Mouse (Mus musculus) liver, adult (tissue): ENCODE results near the gene Pepd.

ENCODE experiments used
- GATA4 ChIP-seq: IDR thresholded peaks from 2 replicates; pipeline ENCODE4 v1.6.1; 2014; ENCODE audit warnings: mild to moderate bottlenecking, low read length; ENCODE audit not compliant: insufficient replicate concordance

The Pepd gene

GRCm38 (mm10) chr7:34919054-34919453 lies 6.9 kb downstream of the Pepd start:
- TF ChIP-seq GATA4: no peak

- TF ChIP-seq GATA4: no peak
These were observed 7.6 kb downstream of the Pepd start for GRCm38 (mm10) chr7:34919809-34920208.

GRCm38 (mm10) chr7:34925208-34925607 lies 13.0 kb downstream of the Pepd start:
- no peak for TF ChIP-seq GATA4

GRCm38 (mm10) chr7:34925956-34926355 lies 13.8 kb downstream of the Pepd start:
- TF ChIP-seq GATA4: no peak

- TF ChIP-seq GATA4: no peak
These were observed 17.6 kb downstream of the Pepd start for GRCm38 (mm10) chr7:34929614-34930262.

GRCm38 (mm10) chr7:34930263-34930757 lies 18.1 kb downstream of the Pepd start:
- TF ChIP-seq GATA4: no peak

- no peak for TF ChIP-seq GATA4
These were observed 20.5 kb downstream of the Pepd start for GRCm38 (mm10) chr7:34932631-34933030.

- TF ChIP-seq GATA4: no peak
These were observed 21.0 kb downstream of the Pepd start for GRCm38 (mm10) chr7:34933142-34933541.

- no peak for TF ChIP-seq GATA4
These were observed 24.2 kb downstream of the Pepd start for GRCm38 (mm10) chr7:34936347-34936746.

- TF ChIP-seq GATA4: no peak
These were observed 26.6 kb downstream of the Pepd start for GRCm38 (mm10) chr7:34938636-34939261.

GRCm38 (mm10) chr7:34939262-34939951 lies 27.2 kb downstream of the Pepd start:
- no peak for TF ChIP-seq GATA4

GRCm38 (mm10) chr7:34939952-34940312 lies 27.8 kb downstream of the Pepd start:
- no peak for TF ChIP-seq GATA4

- no peak for TF ChIP-seq GATA4
These were observed 31.5 kb downstream of the Pepd start for GRCm38 (mm10) chr7:34943581-34944123.

- TF ChIP-seq GATA4: no peak
These were observed 34.2 kb downstream of the Pepd start for GRCm38 (mm10) chr7:34946269-34946925.

- no peak for TF ChIP-seq GATA4
These were observed 42.4 kb downstream of the Pepd start for GRCm38 (mm10) chr7:34954548-34954947.
